Mouse (Mus musculus): Measurements from ENCODE around the gene Jarid2. TPM values are rescaled to one million over a fixed set of nuclear protein-coding genes. Genes with fewer than 3 reads are reported as not detected.

Jarid2 gene
- total and polyA plus RNA-seq, 2 experiments from 2014 or later = 16.5 to 22.2 TPM

DNA sequence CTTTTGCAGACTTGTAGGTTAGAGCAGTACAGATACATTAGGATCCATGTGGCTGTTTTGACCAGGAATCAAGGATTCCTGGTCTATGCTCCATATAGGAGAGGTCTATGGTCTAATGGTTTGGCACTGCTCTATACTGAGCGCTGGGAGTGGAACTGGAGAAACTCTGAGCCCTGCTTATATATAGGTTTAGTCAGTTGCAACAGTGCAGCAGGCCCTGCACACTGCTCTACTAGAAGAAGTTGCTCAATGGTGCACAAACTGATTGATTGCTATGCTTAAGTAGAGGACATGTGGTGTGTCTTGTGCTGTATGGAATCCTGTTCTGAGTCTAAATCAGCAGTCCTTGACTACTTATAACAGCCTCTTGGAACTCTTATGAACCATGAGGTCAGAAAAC lies 31.5 kb downstream of the Jarid2 start:
- DNase-seq (no peak), ATAC-seq (no peak)
- no peak overlapping the region for H3K4me2 ChIP-seq (ENCODE audit: low read depth)
- no peaks in the 10 kb centered on the region for H3K27me3 ChIP-seq (ENCODE audit: insufficient read depth, low read length)
- 100% methylated on average over 1 of the region's 1 CpGs for WGBS
- 0 out of 2 replicates have a peak, but pooled peaks cover 3% of the 10 kb centered on the region for H3K4me1 ChIP-seq (ENCODE audit: insufficient read depth)
- no peak overlapping the region for H3K27ac ChIP-seq (ENCODE audit: low read depth, low read length)
- no peak overlapping the region for H3K9ac ChIP-seq
- TF ChIP-seq CTCF (IDR thresholded peaks at IDR 0.05; ENCODE audit: low read depth) = no peak
- no peak overlapping the region for H3K4me3 ChIP-seq (ENCODE audit: low read depth, low read length)
- no peaks in the 10 kb centered on the region for H3K36me3 ChIP-seq (ENCODE audit: insufficient read depth)
- H3K9me3 ChIP-seq (ENCODE audit: low read length) = no peaks in the 10 kb centered on the region

DNA sequence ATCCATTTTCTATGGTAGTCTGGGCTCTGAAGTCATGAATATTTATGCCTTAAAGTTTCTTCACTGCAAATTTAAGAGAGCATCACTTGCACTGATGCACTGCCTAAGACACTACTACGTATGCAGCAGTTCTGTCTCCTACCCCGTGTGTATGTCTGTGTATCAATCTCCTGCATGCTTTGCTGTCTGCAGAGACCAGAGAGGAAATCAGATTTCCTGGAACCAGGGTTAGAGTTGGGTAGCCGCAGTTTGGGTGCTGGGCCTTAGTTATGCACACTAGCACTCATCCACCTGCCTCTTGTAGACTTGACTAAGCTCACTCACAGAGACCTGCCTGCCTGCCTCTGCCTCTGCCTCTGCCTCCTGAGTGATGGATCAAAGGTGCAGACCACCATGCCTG lies 33.8 kb downstream of the Jarid2 start:
- ATAC-seq (no peak), DNase-seq (no peak)
- WGBS = 81% methylated on average over 3 of the region's 3 CpGs
- Histone ChIP-seq H3K4me2 (ENCODE audit: low read depth) (no peak overlapping the region), H3K27ac (ENCODE audit: low read depth, low read length) (no peak overlapping the region), H3K9ac (no peak overlapping the region), H3K27me3 (ENCODE audit: insufficient read depth, low read length) (no peaks in the 10 kb centered on the region), H3K4me1 (ENCODE audit: insufficient read depth) (no peaks in the 10 kb centered on the region), H3K9me3 (ENCODE audit: low read length) (no peaks in the 10 kb centered on the region), H3K36me3 (ENCODE audit: insufficient read depth) (no peaks in the 10 kb centered on the region), H3K4me3 (ENCODE audit: low read depth, low read length) (no peak overlapping the region)
- TF ChIP-seq CTCF (IDR thresholded peaks at IDR 0.05; ENCODE audit: low read depth) = no peak

DNA sequence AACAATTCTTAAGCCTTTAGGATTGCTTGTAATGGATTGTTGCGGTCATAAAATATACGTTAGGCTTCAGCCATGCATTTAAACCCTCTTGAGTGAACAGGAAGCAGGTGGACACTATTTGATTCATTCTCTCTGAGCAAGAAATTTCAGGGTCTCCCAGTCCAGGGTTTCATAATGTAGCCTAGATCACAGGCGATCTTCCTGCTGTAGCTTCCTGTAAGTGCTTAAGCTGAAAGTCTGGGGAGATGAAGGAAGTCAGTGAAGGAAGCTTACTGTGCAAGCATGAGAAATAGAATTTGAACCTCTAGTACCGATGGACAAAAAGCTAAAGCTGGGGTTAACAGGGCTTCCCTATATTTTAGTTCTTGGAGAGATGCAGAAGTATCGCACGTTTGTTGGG lies 38.5 kb downstream of the Jarid2 start:
- WGBS = 88% methylated on average over 6 of the region's 6 CpGs

DNA sequence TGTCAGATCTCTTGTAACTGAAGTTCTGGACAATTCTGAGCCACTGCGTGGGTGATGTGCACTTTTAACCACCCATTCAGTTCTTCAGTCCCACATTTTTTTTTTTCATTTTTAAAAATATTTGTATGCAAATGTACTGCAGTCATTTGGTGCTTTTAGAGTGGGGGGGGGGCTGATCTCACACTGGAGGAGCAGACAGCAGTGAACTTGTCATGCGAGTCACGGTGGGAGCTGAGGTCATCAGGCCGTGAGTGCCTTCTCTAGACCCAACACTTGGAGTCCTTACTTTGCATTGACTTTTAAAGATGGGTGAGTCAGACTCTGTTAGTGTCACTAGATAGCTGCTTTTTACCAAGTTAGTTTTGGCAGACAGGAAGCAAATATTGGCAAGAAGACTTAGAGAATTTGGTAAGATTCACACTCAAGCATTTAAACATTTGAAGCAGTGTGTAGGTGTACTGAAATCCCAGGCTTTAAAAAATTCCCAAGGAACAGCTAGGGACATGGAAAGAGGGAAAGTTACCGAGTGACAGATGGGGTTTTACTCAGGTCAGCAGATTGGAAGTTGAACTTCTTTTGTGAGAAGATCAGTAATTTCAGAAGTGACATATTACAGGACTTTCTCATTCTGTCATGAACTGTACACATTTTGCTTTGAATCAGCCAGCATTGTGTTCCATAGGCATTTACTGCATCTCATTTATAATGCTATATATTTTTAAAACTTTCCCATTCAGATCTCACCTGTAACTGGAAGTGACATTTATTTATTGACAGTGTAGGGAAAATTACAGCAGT lies 41.7 kb downstream of the Jarid2 start:
- H3K4me2 ChIP-seq (ENCODE audit: low read depth) = no peak overlapping the region
- no peak for DNase-seq
- no peaks in the 10 kb centered on the region for H3K36me3 ChIP-seq (ENCODE audit: insufficient read depth)
- no peak overlapping the region for H3K9ac ChIP-seq
- no peak overlapping the region for H3K27ac ChIP-seq (ENCODE audit: low read depth, low read length)
- WGBS = 72% methylated on average over 5 of the region's 5 CpGs
- H3K4me3 ChIP-seq (ENCODE audit: low read depth, low read length) = no peak overlapping the region
- no peak for ATAC-seq
- H3K4me1 ChIP-seq (ENCODE audit: insufficient read depth) = peaks cover 7% of the 10 kb centered on the region; the same call in 1 of the 2 replicates
- no peaks in the 10 kb centered on the region for H3K27me3 ChIP-seq (ENCODE audit: insufficient read depth, low read length)
- no peaks in the 10 kb centered on the region for H3K9me3 ChIP-seq (ENCODE audit: low read length)
- no peak for TF ChIP-seq CTCF (IDR thresholded peaks at IDR 0.05; ENCODE audit: low read depth)

More for the DNA sequence above, 38.5 kb downstream of the Jarid2 start:
- no peaks in the 10 kb centered on the region for H3K36me3 ChIP-seq (ENCODE audit: insufficient read depth)
- peaks cover 7% of the 10 kb centered on the region; the same call in 1 of the 2 replicates for H3K4me1 ChIP-seq (ENCODE audit: insufficient read depth)
- H3K4me2 ChIP-seq (ENCODE audit: low read depth) = no peak overlapping the region
- no peaks in the 10 kb centered on the region for H3K9me3 ChIP-seq (ENCODE audit: low read length)
- H3K27me3 ChIP-seq (ENCODE audit: insufficient read depth, low read length) = no peaks in the 10 kb centered on the region
- H3K27ac ChIP-seq (ENCODE audit: low read depth, low read length) = no peak overlapping the region
- TF ChIP-seq CTCF (IDR thresholded peaks at IDR 0.05; ENCODE audit: low read depth) = no peak
- ATAC-seq (no peak), DNase-seq (no peak)
- no peak overlapping the region for H3K4me3 ChIP-seq (ENCODE audit: low read depth, low read length)
- H3K9ac ChIP-seq = no peak overlapping the region

DNA sequence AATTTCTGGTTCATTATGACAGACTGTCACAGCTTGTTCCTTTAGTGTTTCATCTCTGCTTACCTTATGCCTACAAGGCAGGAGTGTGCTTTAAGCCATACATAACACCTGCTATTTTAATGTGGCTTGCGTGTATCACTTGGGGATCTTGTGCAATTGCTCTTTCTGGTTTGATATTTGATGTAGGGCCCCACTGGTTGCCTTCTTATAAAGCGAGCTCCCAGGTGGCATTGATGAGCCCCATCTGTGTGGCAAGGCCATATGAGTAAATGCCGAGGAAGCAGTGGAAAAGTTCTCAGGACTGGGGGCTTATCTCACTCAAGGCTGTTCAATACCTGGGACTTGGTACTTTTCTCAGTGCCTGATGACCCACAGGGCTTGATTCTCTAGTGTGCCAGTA lies 43.5 kb downstream of the Jarid2 start:
- no peak for DNase-seq
- no peak for ATAC-seq
- Histone ChIP-seq H3K36me3 (ENCODE audit: insufficient read depth) (no peaks in the 10 kb centered on the region), H3K4me1 (ENCODE audit: insufficient read depth) (peaks cover 7% of the 10 kb centered on the region; the same call in 1 of the 2 replicates), H3K9me3 (ENCODE audit: low read length) (no peaks in the 10 kb centered on the region), H3K4me2 (ENCODE audit: low read depth) (no peak overlapping the region), H3K9ac (no peak overlapping the region), H3K27ac (ENCODE audit: low read depth, low read length) (no peak overlapping the region), H3K4me3 (ENCODE audit: low read depth, low read length) (no peak overlapping the region), H3K27me3 (ENCODE audit: insufficient read depth, low read length) (no peaks in the 10 kb centered on the region)
- WGBS = 88% methylated on average over 3 of the region's 3 CpGs
- no peak for TF ChIP-seq CTCF (IDR thresholded peaks at IDR 0.05; ENCODE audit: low read depth)

DNA sequence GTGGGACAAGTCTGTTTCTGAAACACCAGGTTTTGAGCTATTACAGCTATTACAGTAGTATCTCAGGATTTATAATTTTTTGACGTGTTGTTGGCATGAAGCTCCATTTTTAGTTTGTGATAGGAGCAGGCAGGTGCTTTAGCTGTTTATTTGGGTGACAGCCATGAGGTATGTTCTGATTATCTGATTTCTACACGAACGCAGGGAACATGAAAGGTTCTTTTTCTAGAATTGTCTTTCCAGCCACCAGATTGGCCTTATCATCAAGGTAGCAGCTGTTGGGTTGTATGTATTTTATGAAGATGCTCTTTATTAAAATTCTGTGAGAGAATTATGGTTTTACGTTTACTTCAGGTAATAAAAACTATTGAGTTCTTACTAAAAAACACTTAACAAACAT lies 45.1 kb downstream of the Jarid2 start:
- Histone ChIP-seq H3K27ac (ENCODE audit: low read depth, low read length) (no peak overlapping the region), H3K4me2 (ENCODE audit: low read depth) (no peak overlapping the region), H3K4me3 (ENCODE audit: low read depth, low read length) (no peak overlapping the region), H3K9me3 (ENCODE audit: low read length) (no peaks in the 10 kb centered on the region), H3K4me1 (ENCODE audit: insufficient read depth) (peaks cover 7% of the 10 kb centered on the region; the same call in 1 of the 2 replicates), H3K36me3 (ENCODE audit: insufficient read depth) (no peaks in the 10 kb centered on the region), H3K27me3 (ENCODE audit: insufficient read depth, low read length) (no peaks in the 10 kb centered on the region), H3K9ac (no peak overlapping the region)
- no peak for TF ChIP-seq CTCF (IDR thresholded peaks at IDR 0.05; ENCODE audit: low read depth)
- WGBS = 86% methylated on average over 4 of the region's 4 CpGs
- ATAC-seq (no peak), DNase-seq (no peak)

DNA sequence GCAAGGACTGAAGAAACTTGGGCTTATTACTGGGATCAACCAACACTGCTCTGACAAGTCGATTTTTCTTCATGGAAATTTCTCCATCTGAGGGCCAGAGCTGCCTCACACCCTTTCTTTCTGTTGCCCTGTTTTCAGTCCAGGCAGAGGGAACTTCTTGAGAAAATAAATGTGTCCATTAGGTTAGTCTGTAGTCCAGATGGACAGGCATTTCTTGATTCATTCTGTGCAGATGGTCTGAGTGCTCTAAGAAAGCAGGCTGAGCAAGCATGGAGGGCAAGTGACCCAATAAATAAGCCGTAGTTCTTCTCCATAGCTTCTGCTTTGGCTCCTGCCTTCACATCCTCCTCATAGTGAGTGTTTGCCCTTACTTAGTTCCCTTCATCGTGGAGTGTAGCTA lies 46.1 kb downstream of the Jarid2 start:
- no peak for TF ChIP-seq CTCF (IDR thresholded peaks at IDR 0.05; ENCODE audit: low read depth)
- Histone ChIP-seq H3K4me2 (ENCODE audit: low read depth) (no peak overlapping the region), H3K36me3 (ENCODE audit: insufficient read depth) (no peaks in the 10 kb centered on the region), H3K9ac (no peak overlapping the region), H3K9me3 (ENCODE audit: low read length) (no peaks in the 10 kb centered on the region), H3K27ac (ENCODE audit: low read depth, low read length) (no peak overlapping the region), H3K4me3 (ENCODE audit: low read depth, low read length) (no peak overlapping the region), H3K27me3 (ENCODE audit: insufficient read depth, low read length) (no peaks in the 10 kb centered on the region), H3K4me1 (ENCODE audit: insufficient read depth) (no peaks in the 10 kb centered on the region)
- WGBS = 84% methylated on average over 3 of the region's 3 CpGs
- DNase-seq (no peak), ATAC-seq (no peak)
